Mouse (Mus musculus) myocyte (in vitro differentiated cells): ENCODE measurements around the gene Auh.

Experiments
- CEBPB ChIP-seq: IDR thresholded peaks from 2 replicates; pipeline ENCODE4 v1.6.1; 2011; ENCODE audit warnings: mild to moderate bottlenecking, moderate library complexity; ENCODE audit not compliant: poor library complexity, insufficient read depth, severe bottlenecking
- E2F4 ChIP-seq: IDR thresholded peaks from one replicate; pipeline ENCODE4 v1.6.1; 2011; ENCODE audit warnings: mild to moderate bottlenecking, control low read depth, moderate library complexity; ENCODE audit not compliant: insufficient read depth
- MAX ChIP-seq: IDR thresholded peaks from one replicate; pipeline ENCODE4 v1.6.1; 2011; ENCODE audit warnings: low read depth, mild to moderate bottlenecking, control low read depth
- MYOD1 ChIP-seq, 3 experiments: IDR thresholded peaks; one replicate each; pipeline ENCODE4 v1.6.1; 2011; ENCODE audit warnings: control low read depth in 2 of 3, low read depth in 2 of 3, mild to moderate bottlenecking in 2 of 3, moderate library complexity in 1 of 3; ENCODE audit not compliant: insufficient read length in 2 of 3, control insufficient read depth in 1 of 3
- MYOG ChIP-seq, 3 experiments: IDR thresholded peaks; one replicate each; pipeline ENCODE4 v1.6.1; 2011; ENCODE audit warnings: control low read depth in 2 of 3, low read depth in 2 of 3, mild to moderate bottlenecking in 2 of 3; ENCODE audit not compliant: insufficient read length in 2 of 3, control insufficient read depth in 1 of 3, insufficient read depth in 1 of 3
- POLR2A ChIP-seq: IDR thresholded peaks from one replicate; pipeline ENCODE4 v1.6.1; 2011; ENCODE audit warnings: low read depth, mild to moderate bottlenecking, control low read depth, moderate library complexity; ENCODE audit not compliant: insufficient read length
- POLR2AphosphoS2 ChIP-seq: IDR thresholded peaks from one replicate; pipeline ENCODE4 v1.6.1; 2011; ENCODE audit warnings: low read depth, control low read depth; ENCODE audit not compliant: insufficient read length
- REST ChIP-seq: IDR thresholded peaks from one replicate; pipeline ENCODE4 v1.6.1; 2011; ENCODE audit warnings: mild to moderate bottlenecking, control low read depth, moderate library complexity; ENCODE audit not compliant: insufficient read depth, insufficient read length
- SRF ChIP-seq: IDR thresholded peaks from one replicate; pipeline ENCODE4 v1.6.1; 2011; ENCODE audit warnings: low read depth; ENCODE audit not compliant: control insufficient read depth, insufficient read length
- TCF12 ChIP-seq: IDR thresholded peaks from one replicate; pipeline ENCODE4 v1.6.1; 2011; ENCODE audit warnings: mild to moderate bottlenecking, control low read depth; ENCODE audit not compliant: poor library complexity, insufficient read depth, severe bottlenecking
- TCF3 ChIP-seq: IDR thresholded peaks from one replicate; pipeline ENCODE4 v1.6.1; 2011; ENCODE audit warnings: low read depth, control low read depth; ENCODE audit not compliant: insufficient read length
- USF1 ChIP-seq: IDR thresholded peaks from one replicate; pipeline ENCODE4 v1.6.1; 2011; ENCODE audit warnings: low read depth, mild to moderate bottlenecking, control low read depth, moderate library complexity

- TF ChIP-seq USF1, result no peak
- no peak for TF ChIP-seq CEBPB
- no peak for TF ChIP-seq POLR2A
- TF ChIP-seq E2F4, result no peak
- no peak for TF ChIP-seq REST
- no peak for TF ChIP-seq MYOG (IDR thresholded peaks at IDR 0.05; ENCODE audit: control insufficient read depth in 1 of 3, insufficient read depth in 1 of 3, insufficient read length in 2 of 3, low read depth in 2 of 3)
- no peak for TF ChIP-seq MAX
- no peak for TF ChIP-seq POLR2AphosphoS2
- TF ChIP-seq TCF12, result no peak
- TF ChIP-seq MYOD1 (IDR thresholded peaks at IDR 0.05; ENCODE audit: control insufficient read depth in 1 of 3, insufficient read length in 2 of 3, low read depth in 2 of 3), result no peak
- no peak for TF ChIP-seq TCF3
- TF ChIP-seq SRF, result no peak
These were observed 96.3 kb downstream of the Auh start for GRCm38 (mm10) chr13:52833220-52833619.
